Mouse (Mus musculus): ENCODE data around the gene Zfp213. TPM values are rescaled to one million over a fixed set of nuclear protein-coding genes. Genes with fewer than 3 reads are reported as not detected.
A peak's percentile ranks its signal among the peaks of the same experiment; 100 is the strongest.

Gene Zfp213
- polyA plus RNA-seq, 1 experiment from 2014 or later: 5.5 TPM

DNA sequence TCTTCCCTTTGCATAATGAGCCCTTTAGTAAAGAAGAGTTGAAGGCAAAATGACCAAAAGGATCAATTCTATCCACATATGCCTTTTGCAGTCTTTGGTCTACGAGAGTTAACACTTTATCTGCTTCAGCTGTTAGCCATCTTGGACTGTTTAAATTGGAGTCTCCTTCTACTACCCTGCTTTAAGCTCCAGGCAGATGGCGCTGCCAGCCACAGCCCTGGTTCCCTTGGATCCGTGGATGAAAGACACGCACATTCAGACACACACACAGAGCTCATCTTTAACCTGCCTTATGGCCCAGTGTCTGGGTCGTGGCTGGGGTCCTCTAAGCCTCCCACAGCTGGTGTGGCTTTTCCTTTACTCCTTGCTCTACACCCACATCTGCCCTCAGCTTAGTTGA lies 7.0 kb upstream of the Zfp213 start:
- H3K9me3 ChIP-seq (replicated peaks): no peaks in the 10 kb centered on the region
- H3K36me3 ChIP-seq (replicated peaks): 0 out of 2 replicates have a peak, but pooled peaks cover 5% of the 10 kb centered on the region
- H3K4me3 ChIP-seq (replicated peaks): no peak overlapping the region
- ATAC-seq (ENCODE audit: insufficient read depth): no peak
- no peaks in the 10 kb centered on the region for H3K4me1 ChIP-seq (replicated peaks)
- H3K9ac ChIP-seq: no peak overlapping the region
- H3K4me2 ChIP-seq: no peak overlapping the region
- WGBS (ENCODE audit: insufficient replicate concordance): 18% methylated on average over 5 of the region's 5 CpGs
- no peaks in the 10 kb centered on the region for H3K27me3 ChIP-seq
- H3K27ac ChIP-seq (replicated peaks): no peak overlapping the region

DNA sequence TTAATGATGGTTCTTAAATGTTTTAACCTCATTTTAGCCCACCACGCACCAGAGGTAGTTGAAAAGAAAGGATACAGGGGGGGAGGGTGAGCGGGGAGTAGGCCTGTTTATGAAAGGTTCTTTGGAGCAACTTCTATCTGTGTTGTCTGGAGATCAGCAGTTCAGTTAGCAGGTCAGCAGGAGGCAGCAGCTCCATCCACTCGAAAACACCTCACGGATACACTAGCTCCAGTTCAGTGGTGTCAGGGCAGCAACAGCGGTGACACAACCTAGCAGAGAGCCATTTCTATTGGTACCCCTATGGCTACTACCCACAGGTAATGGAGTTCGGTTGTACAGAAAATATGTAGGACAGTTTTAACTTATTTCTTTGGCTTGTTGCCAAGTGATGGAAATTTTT lies 6.0 kb upstream of the Zfp213 start:
- WGBS (ENCODE audit: insufficient replicate concordance): 32% methylated on average over 6 of the region's 6 CpGs
- H3K27me3 ChIP-seq: no peaks in the 10 kb centered on the region
- H3K9me3 ChIP-seq (replicated peaks): no peaks in the 10 kb centered on the region
- no peak for ATAC-seq (ENCODE audit: insufficient read depth)
- H3K36me3 ChIP-seq (replicated peaks): no peaks in the 10 kb centered on the region
- no peak overlapping the region for H3K4me3 ChIP-seq (replicated peaks)
- H3K4me2 ChIP-seq: no peak overlapping the region
- H3K4me1 ChIP-seq (replicated peaks): peaks cover 10% of the 10 kb centered on the region
- H3K9ac ChIP-seq: no peak overlapping the region
- H3K27ac ChIP-seq (replicated peaks): no peak overlapping the region

DNA sequence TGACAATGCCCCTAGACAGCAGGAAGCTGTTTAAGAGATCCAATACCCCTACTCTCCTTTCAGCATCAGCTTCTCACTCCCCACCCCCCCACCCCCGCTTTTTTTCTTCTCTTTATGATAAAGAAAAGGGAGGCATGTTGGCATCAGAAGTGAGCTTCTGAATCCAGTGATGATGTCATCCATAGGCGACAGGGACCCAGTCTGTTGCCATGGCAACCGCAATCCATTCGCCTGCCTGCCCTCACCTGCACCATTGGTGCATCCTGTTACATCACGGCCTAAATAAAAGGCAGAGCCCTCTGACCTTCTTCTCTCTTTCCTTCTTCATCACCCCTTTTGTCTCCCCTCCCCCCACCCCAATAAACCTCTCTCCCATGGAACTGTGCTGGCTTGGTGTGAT lies 4.3 kb upstream of the Zfp213 start:
- no peaks in the 10 kb centered on the region for H3K9me3 ChIP-seq (replicated peaks)
- H3K4me3 ChIP-seq (replicated peaks): no peak overlapping the region
- H3K4me2 ChIP-seq: no peak overlapping the region
- H3K27ac ChIP-seq (replicated peaks): no peak overlapping the region
- no peak for ATAC-seq (ENCODE audit: insufficient read depth)
- 43% methylated on average over 5 of the region's 5 CpGs for WGBS (ENCODE audit: insufficient replicate concordance)
- H3K9ac ChIP-seq: no peak overlapping the region
- no peaks in the 10 kb centered on the region for H3K36me3 ChIP-seq (replicated peaks)
- peaks cover 15% of the 10 kb centered on the region for H3K4me1 ChIP-seq (replicated peaks)
- H3K27me3 ChIP-seq: no peaks in the 10 kb centered on the region

DNA sequence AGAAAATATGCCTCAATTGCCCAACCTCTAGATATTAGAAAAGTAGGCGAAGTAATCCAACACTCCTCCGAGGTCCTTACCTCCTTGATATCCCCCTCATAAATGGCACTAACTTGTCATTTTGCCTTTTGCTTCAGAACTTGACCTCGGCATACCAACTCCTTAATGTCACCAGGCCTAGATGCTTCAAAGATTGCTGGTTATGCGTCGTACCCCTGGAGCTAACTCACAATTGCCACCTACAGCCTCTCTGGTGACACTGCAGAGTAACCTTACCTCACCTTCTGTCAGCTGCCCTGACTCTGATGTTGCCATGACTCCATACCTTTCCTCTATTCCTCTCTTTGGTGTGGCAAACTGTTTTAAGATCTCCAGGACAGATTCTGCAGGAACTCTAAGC lies 2.7 kb upstream of the Zfp213 start:
- no peak overlapping the region for H3K4me3 ChIP-seq (replicated peaks)

DNA sequence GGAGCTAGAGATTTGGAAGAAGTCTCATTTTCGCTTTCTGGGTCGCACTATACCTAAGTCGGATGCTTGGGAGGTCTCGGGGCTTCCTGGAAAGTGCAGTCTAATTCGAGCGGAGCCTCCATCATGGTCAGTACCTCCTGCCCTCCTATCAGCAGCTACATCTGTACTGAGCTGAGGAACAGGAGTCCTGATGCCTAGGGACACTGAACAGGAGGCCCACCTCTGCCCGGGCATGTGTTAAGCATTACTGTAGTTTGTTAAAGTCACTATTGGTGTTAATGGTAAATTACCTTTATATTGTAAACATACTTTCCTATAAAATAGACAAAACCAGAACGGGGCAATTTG lies 304 bp upstream of the Zfp213 start:
- 2% methylated on average over 8 of the region's 8 CpGs for WGBS (ENCODE audit: insufficient replicate concordance)
- Histone ChIP-seq H3K9ac (peak overlapping the region; percentile 81), H3K4me1 (replicated peaks) (peaks cover 22% of the 10 kb centered on the region), H3K27me3 (no peaks in the 10 kb centered on the region), H3K27ac (replicated peaks) (peak overlapping the region; percentile 96), H3K4me3 (replicated peaks) (peak overlapping the region; percentile 88), H3K9me3 (replicated peaks) (no peaks in the 10 kb centered on the region), H3K36me3 (replicated peaks) (peaks cover 18% of the 10 kb centered on the region), H3K4me2 (peak overlapping the region; percentile 82)
- ATAC-seq (ENCODE audit: insufficient read depth): peak; percentile 84

More for the DNA sequence above, 2.7 kb upstream of the Zfp213 start:
- Histone ChIP-seq H3K4me2 (no peak overlapping the region), H3K9me3 (replicated peaks) (no peaks in the 10 kb centered on the region), H3K27me3 (no peaks in the 10 kb centered on the region), H3K27ac (replicated peaks) (no peak overlapping the region), H3K36me3 (replicated peaks) (no peaks in the 10 kb centered on the region), H3K9ac (no peak overlapping the region), H3K4me1 (replicated peaks) (peaks cover 22% of the 10 kb centered on the region)
- ATAC-seq (ENCODE audit: insufficient read depth): no peak
- WGBS (ENCODE audit: insufficient replicate concordance): 39% methylated on average over 5 of the region's 5 CpGs

DNA sequence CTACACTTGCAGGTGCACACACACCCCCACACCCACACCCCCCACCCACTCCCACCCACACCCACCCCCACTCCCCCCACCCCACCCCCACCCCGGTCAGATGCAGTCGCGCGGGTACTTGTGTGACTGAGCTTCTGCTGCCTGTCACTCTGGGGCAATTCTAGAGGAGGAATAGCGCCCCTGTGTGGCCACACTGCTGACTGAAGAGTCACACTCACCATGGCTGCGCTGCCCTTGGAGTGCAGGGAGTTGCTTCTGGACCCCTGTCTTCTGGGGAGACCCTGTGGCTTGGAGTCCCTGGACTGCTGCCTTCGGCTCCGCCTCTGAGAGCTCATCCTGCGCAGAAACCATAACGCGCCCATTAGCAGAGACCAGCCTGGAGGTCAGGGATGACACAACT lies 4.3 kb downstream of the Zfp213 start:
- Histone ChIP-seq H3K27me3 (no peaks in the 10 kb centered on the region), H3K9me3 (replicated peaks) (no peaks in the 10 kb centered on the region), H3K27ac (replicated peaks) (no peak overlapping the region), H3K4me3 (replicated peaks) (no peak overlapping the region), H3K4me2 (no peak overlapping the region), H3K9ac (no peak overlapping the region), H3K4me1 (replicated peaks) (peaks cover 20% of the 10 kb centered on the region), H3K36me3 (replicated peaks) (peaks cover 52% of the 10 kb centered on the region)
- no peak for ATAC-seq (ENCODE audit: insufficient read depth)
- WGBS (ENCODE audit: insufficient replicate concordance): 59% methylated on average over 11 of the region's 11 CpGs

DNA sequence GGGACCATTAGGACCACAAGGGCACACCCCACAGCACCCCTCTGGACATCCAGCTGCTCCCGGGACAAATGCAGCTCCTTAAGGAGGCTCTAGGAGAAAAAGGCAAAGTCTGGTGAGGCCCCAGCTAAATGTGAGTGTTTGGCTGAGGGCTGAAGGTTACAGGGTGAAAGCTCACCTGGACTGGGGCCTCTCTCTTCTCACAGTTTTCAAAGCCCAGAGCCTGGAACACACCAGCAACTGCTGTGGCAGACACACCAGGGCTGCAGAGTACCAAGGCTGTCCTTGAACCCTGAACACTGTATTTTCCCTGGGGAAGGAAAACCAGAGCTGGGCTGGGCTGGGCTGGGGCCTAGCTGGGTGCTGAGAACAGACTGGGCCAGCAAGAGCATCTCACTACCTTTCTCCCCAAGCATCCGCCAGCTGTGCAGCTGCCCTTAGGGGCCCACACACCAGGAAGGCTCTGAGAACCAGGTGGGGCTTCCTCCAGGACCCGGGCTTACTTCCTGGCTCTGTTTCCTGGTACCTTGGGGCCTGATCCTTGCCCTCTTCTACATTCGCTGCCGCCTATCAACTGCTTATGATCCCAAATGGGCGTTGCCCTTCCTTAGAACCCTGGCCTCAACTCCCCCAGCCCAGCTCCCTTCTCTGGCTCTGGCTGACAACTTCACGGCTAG lies 8.7 kb downstream of the Zfp213 start:
- no peak overlapping the region for H3K4me2 ChIP-seq
- H3K9ac ChIP-seq: no peak overlapping the region
- no peak for ATAC-seq (ENCODE audit: insufficient read depth)
- WGBS (ENCODE audit: insufficient replicate concordance): 63% methylated on average over 7 of the region's 7 CpGs
- H3K4me3 ChIP-seq (replicated peaks): no peak overlapping the region
- no peak overlapping the region for H3K27ac ChIP-seq (replicated peaks)
- H3K36me3 ChIP-seq (replicated peaks): peaks cover 41% of the 10 kb centered on the region
- no peaks in the 10 kb centered on the region for H3K27me3 ChIP-seq
- peaks cover 45% of the 10 kb centered on the region for H3K4me1 ChIP-seq (replicated peaks)
- no peaks in the 10 kb centered on the region for H3K9me3 ChIP-seq (replicated peaks)

DNA sequence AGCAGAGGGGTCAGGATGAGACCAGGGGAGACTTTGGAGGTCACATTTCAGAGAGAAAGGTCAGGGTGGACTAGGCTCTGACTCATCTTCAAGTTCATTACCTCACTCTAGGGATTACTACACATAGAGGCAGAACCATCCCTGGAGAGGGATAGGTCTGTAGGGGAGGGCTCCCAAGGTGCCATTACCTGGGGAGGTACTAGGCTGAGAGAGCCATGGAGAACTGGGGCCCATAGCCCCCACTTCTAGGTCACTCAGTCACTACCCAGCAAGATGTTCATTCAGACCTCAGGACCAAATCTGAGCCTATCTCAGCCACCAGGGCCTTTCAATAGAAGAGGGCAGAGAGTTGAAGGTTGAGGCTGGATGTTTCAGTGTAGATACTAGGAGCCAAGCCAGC lies 9.7 kb downstream of the Zfp213 start:
- H3K9me3 ChIP-seq (replicated peaks): no peaks in the 10 kb centered on the region
- H3K4me1 ChIP-seq (replicated peaks): peaks cover 52% of the 10 kb centered on the region
- H3K27ac ChIP-seq (replicated peaks): no peak overlapping the region
- no peak overlapping the region for H3K9ac ChIP-seq
- no peak overlapping the region for H3K4me3 ChIP-seq (replicated peaks)
- no peaks in the 10 kb centered on the region for H3K27me3 ChIP-seq
- H3K36me3 ChIP-seq (replicated peaks): peaks cover 34% of the 10 kb centered on the region
- ATAC-seq (ENCODE audit: insufficient read depth): no peak
- no peak overlapping the region for H3K4me2 ChIP-seq

DNA sequence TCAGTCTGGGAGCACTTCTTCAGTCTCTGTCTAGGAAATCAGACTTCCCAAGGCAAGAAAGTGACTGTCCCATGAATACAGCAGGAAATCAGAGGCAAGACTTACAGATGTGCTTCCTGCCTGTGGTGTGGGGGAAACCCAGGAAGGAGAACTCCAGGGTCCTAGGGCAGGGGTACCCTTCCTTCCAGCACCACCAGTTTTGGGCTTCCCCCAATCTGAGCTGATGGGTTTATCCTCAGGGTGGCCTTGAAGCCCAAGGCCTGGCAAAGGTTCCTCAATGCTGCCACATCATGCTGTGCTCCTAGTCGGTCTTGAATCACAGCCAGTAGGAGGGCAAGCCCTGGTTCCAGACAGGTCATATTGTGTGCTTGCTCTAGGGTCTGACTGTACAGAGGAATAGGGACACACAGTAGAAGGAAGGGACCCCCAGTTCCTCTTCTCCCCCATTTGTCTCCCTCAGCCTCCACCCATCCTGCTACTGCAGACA lies 10.4 kb downstream of the Zfp213 start:
- H3K27me3 ChIP-seq: no peaks in the 10 kb centered on the region
- H3K9me3 ChIP-seq (replicated peaks): no peaks in the 10 kb centered on the region
- H3K4me2 ChIP-seq: no peak overlapping the region
- H3K4me3 ChIP-seq (replicated peaks): no peak overlapping the region
- no peak for ATAC-seq (ENCODE audit: insufficient read depth)
- WGBS (ENCODE audit: insufficient replicate concordance): 43% methylated on average over 1 of the region's 1 CpGs
- peaks cover 58% of the 10 kb centered on the region for H3K4me1 ChIP-seq (replicated peaks)
- H3K36me3 ChIP-seq (replicated peaks): peaks cover 28% of the 10 kb centered on the region
- no peak overlapping the region for H3K9ac ChIP-seq
- H3K27ac ChIP-seq (replicated peaks): no peak overlapping the region; the same call in 1 of the 2 replicates

DNA sequence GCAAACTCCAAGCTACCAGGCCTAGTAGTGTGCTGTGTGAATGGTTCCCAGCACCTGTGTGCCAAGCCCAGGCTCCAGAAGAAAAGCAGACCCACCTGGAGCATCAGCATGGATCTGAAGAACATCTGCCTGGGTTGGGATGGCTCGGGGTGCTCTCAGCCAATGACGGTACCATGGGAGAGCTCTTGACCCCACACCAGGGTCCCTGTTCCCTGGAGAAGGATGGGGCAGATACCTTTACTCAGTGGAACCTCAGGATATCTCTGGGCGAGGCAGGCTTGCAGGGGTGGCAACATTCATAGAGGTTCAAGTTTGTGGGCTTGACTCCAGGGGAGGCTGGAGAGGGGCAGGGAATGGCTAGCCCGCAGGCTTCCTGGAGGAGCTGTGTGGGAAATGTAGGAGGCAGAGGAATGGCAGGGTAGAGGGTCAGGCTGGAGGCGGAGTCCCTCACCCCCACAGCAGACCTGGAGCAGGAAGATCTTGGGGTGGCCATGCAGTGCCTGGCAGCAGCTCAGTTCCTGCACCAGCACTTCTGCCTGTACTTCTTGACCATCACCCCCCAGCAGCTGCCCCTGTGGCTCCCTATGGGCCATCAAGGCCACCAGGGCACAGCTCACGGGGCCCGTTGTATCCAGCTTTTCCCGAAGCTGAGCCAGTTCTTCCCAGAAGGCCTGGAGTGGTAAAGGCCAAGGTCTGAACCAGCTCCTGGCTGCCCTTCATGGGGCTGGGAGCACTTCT lies 11.0 kb downstream of the Zfp213 start:
- Histone ChIP-seq H3K4me3 (replicated peaks) (no peak overlapping the region), H3K27me3 (no peaks in the 10 kb centered on the region), H3K4me1 (replicated peaks) (peaks cover 63% of the 10 kb centered on the region), H3K9me3 (replicated peaks) (no peaks in the 10 kb centered on the region), H3K9ac (no peak overlapping the region), H3K4me2 (no peak overlapping the region), H3K36me3 (replicated peaks) (peaks cover 22% of the 10 kb centered on the region), H3K27ac (replicated peaks) (peak overlapping the region; percentile 46)
- ATAC-seq (ENCODE audit: insufficient read depth): no peak
- 62% methylated on average over 8 of the region's 8 CpGs for WGBS (ENCODE audit: insufficient replicate concordance)

DNA sequence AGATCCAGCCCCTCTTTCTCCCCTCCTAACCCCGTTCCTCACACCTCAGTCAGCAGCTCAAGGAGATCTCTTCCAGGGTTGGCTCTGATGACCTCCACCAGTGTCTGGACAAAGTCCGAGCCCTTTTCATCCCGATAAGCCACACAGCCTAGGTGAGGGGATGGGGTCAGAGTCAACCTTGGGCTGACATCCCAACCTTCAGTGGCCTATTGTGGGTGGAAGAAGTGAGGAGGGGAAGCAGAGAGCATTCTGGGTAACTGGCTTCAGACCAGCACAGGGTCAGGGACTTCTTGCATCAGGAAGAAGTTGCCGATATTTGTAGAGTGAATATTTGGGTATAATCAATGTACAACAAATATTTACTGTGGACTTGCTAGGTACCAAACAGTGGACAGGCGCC lies 12.1 kb downstream of the Zfp213 start:
- peak overlapping the region; percentile 92 for H3K4me2 ChIP-seq
- H3K9ac ChIP-seq: no peak overlapping the region
- no peaks in the 10 kb centered on the region for H3K27me3 ChIP-seq
- H3K27ac ChIP-seq (replicated peaks): peak overlapping the region; percentile 81
- H3K9me3 ChIP-seq (replicated peaks): no peaks in the 10 kb centered on the region
- H3K4me3 ChIP-seq (replicated peaks): no peak overlapping the region
- ATAC-seq (ENCODE audit: insufficient read depth): peak; percentile 41
- peaks cover 65% of the 10 kb centered on the region for H3K4me1 ChIP-seq (replicated peaks)
- 52% methylated on average over 5 of the region's 5 CpGs for WGBS (ENCODE audit: insufficient replicate concordance)
- peaks cover 11% of the 10 kb centered on the region for H3K36me3 ChIP-seq (replicated peaks)

Measured in liver, embryonic 15.5 days (tissue).